Mouse (Mus musculus) heart, adult 2 months (tissue): Measurements from ENCODE around the gene Anapc13.

Source experiments
- CTCF ChIP-seq: fragments of 200-600 bp; IDR thresholded peaks from 2 replicates; pipeline ENCODE4 v1.8.1; 2022; ENCODE audit warnings: antibody characterized with exemption, mild to moderate bottlenecking, moderate library complexity
- POLR2A ChIP-seq: fragments of 200-500 bp; IDR thresholded peaks from 2 replicates; pipeline ENCODE4 v1.6.1; 2011; ENCODE audit warnings: mild to moderate bottlenecking, low read depth, low read length, control low read depth; ENCODE audit not compliant: insufficient read depth

GRCm38 (mm10) chr9:102622876-102623275, 3.2 kb upstream of the Anapc13 start:
- no peak for TF ChIP-seq CTCF
- TF ChIP-seq POLR2A, result no peak
